Mouse (Mus musculus) lung, adult 2 months (tissue): ENCODE results near the gene Slc12a7.
"Not testable (repeated sequence)": the region's sequence is repeated elsewhere in the genome, so short reads cannot be mapped to it uniquely, and the experiment has no call there.

Experiments used
- CTCF ChIP-seq: fragments of 200-500 bp; IDR thresholded peaks from 2 replicates; pipeline ENCODE4 v1.5.1; 2011; ENCODE audit warnings: mild to moderate bottlenecking, low read length, control low read depth; ENCODE audit not compliant: insufficient read depth
- POLR2A ChIP-seq: fragments of 200-500 bp; IDR thresholded peaks from 2 replicates; pipeline ENCODE4 v1.6.1; 2011; ENCODE audit warnings: low read depth, mild to moderate bottlenecking, control low read depth, low read length, borderline replicate concordance; ENCODE audit errors: extremely low read depth

GRCm38 (mm10) chr13:73703486-73703885 lies 29.4 kb upstream of the Slc12a7 start:
- TF ChIP-seq CTCF, POLR2A: not testable (repeated sequence)
